Mouse (Mus musculus): Measurements from ENCODE around the gene Gm3776. TPM values are rescaled to one million over a fixed set of nuclear protein-coding genes. Genes with fewer than 3 reads are reported as not detected.
"Not testable (repeated sequence)": the region's sequence is repeated elsewhere in the genome, so short reads cannot be mapped to it uniquely, and the experiment has no call there.

Gm3776 gene
- polyA plus RNA-seq, 1 experiment from 2014 or later, result 0.62 TPM

GRCm38 (mm10) chr9:78296089-78296488 lies 39.2 kb downstream of the Gm3776 start:
- ATAC-seq (0 out of 2 replicates have a peak, but pooled peaks have one; percentile 9), DNase-seq (ENCODE audit: low spot score) (peak; percentile 48)
- H3K9me3 ChIP-seq (ENCODE audit: low read length); H3K36me3 ChIP-seq (ENCODE audit: insufficient read depth, low read length); H3K4me2 ChIP-seq (replicated peaks; ENCODE audit: low read depth, low read length); H3K27me3 ChIP-seq (replicated peaks; ENCODE audit: insufficient read depth, low read length); H3K4me1 ChIP-seq (ENCODE audit: insufficient read depth, low read depth, low read length); H3K27ac ChIP-seq (ENCODE audit: low read length); H3K4me3 ChIP-seq (ENCODE audit: low read depth, low read length); H3K9ac ChIP-seq (replicated peaks; ENCODE audit: low read depth): not testable (repeated sequence)
- WGBS, result 8% methylated on average over 6 of the region's 6 CpGs
- TF ChIP-seq CTCF (IDR thresholded peaks at IDR 0.05), result peak; percentile 74

- ATAC-seq (no peak), DNase-seq (ENCODE audit: low spot score) (no peak)
- WGBS, result 62% methylated on average over 1 of the region's 1 CpGs
- Histone ChIP-seq H3K4me2 (replicated peaks; ENCODE audit: low read depth, low read length) (no peak overlapping the region), H3K36me3 (ENCODE audit: insufficient read depth, low read length) (no peaks in the 10 kb centered on the region), H3K9ac (replicated peaks; ENCODE audit: low read depth) (no peak overlapping the region), H3K27ac (ENCODE audit: low read length) (no peak overlapping the region), H3K4me3 (ENCODE audit: low read depth, low read length) (no peak overlapping the region), H3K4me1 (ENCODE audit: insufficient read depth, low read depth, low read length) (no peaks in the 10 kb centered on the region), H3K27me3 (replicated peaks; ENCODE audit: insufficient read depth, low read length) (no peaks in the 10 kb centered on the region), H3K9me3 (ENCODE audit: low read length) (no peaks in the 10 kb centered on the region)
- no peak for TF ChIP-seq EP300 (IDR thresholded peaks at IDR 0.05)
- no peak for TF ChIP-seq CTCF (IDR thresholded peaks at IDR 0.05)
Observed at GRCm38 (mm10) chr9:78298232-78298631, 41.3 kb downstream of the Gm3776 start.

- DNase-seq (ENCODE audit: low spot score) (peak; percentile 36), ATAC-seq (peak; percentile 59)
- not testable (repeated sequence) for H3K9ac ChIP-seq (replicated peaks; ENCODE audit: low read depth); H3K9me3 ChIP-seq (ENCODE audit: low read length); H3K27me3 ChIP-seq (replicated peaks; ENCODE audit: insufficient read depth, low read length); H3K4me3 ChIP-seq (ENCODE audit: low read depth, low read length); H3K36me3 ChIP-seq (ENCODE audit: insufficient read depth, low read length); H3K4me1 ChIP-seq (ENCODE audit: insufficient read depth, low read depth, low read length); H3K27ac ChIP-seq (ENCODE audit: low read length); H3K4me2 ChIP-seq (replicated peaks; ENCODE audit: low read depth, low read length)
- 64% methylated on average over 1 of the region's 1 CpGs for WGBS
Observed at GRCm38 (mm10) chr9:78299143-78299542, 42.2 kb downstream of the Gm3776 start.

GRCm38 (mm10) chr9:78308122-78308521 lies 51.2 kb downstream of the Gm3776 start:
- not testable (repeated sequence) for H3K27ac ChIP-seq (ENCODE audit: low read length); DNase-seq (ENCODE audit: low spot score); H3K4me3 ChIP-seq (ENCODE audit: low read depth, low read length); ATAC-seq; H3K4me1 ChIP-seq (ENCODE audit: insufficient read depth, low read depth, low read length); H3K36me3 ChIP-seq (ENCODE audit: insufficient read depth, low read length); H3K4me2 ChIP-seq (replicated peaks; ENCODE audit: low read depth, low read length); H3K27me3 ChIP-seq (replicated peaks; ENCODE audit: insufficient read depth, low read length); H3K9me3 ChIP-seq (ENCODE audit: low read length); H3K9ac ChIP-seq (replicated peaks; ENCODE audit: low read depth)
- 73% methylated on average over 3 of the region's 3 CpGs for WGBS

- Histone ChIP-seq H3K9ac (replicated peaks; ENCODE audit: low read depth) (no peak within 1 kb of the TSS), H3K36me3 (ENCODE audit: insufficient read depth, low read length) (no peaks in the 10 kb centered on the region), H3K4me2 (replicated peaks; ENCODE audit: low read depth, low read length) (no peak within 1 kb of the TSS), H3K27me3 (replicated peaks; ENCODE audit: insufficient read depth, low read length) (no peaks in the 10 kb centered on the region), H3K9me3 (ENCODE audit: low read length) (no peaks in the 10 kb centered on the region), H3K4me1 (ENCODE audit: insufficient read depth, low read depth, low read length) (no peaks in the 10 kb centered on the region), H3K27ac (ENCODE audit: low read length) (no peak within 1 kb of the TSS), H3K4me3 (ENCODE audit: low read depth, low read length) (no peak within 1 kb of the TSS)
- 69% methylated on average over 2 of the region's 2 CpGs for WGBS
- TF ChIP-seq EP300 (IDR thresholded peaks at IDR 0.05) (no peak), CTCF (IDR thresholded peaks at IDR 0.05) (no peak)
- DNase-seq (ENCODE audit: low spot score), result no peak
- no peak for ATAC-seq
Observed at GRCm38 (mm10) chr9:78314696-78315095, 57.8 kb downstream of the Gm3776 start, which contains the start of gene Omt2a. TSS of gene Omt2a (minus strand) at chr9:78314796.

Other genes starting within 250 kb of the Gm3776 start
- 0.14 TPM in 2 replicates for gene Gcm1, start 205.2 kb upstream of the Gm3776 start, polyA plus RNA-seq (2015; fragmentation: Nextera tagmentation; extraction: Ambion mirVana)
- 55.1 and 59.9 TPM in 2 replicates for gene Fbxo9, start 148.1 kb upstream of the Gm3776 start, polyA plus RNA-seq (2015; fragmentation: Nextera tagmentation; extraction: Ambion mirVana)
- 19.3 and 23.0 TPM in 2 replicates for gene Ick, start 147.9 kb upstream of the Gm3776 start, polyA plus RNA-seq (2015; fragmentation: Nextera tagmentation; extraction: Ambion mirVana)
- 107 and 112 TPM in 2 replicates for gene Gsta4, start 74.4 kb upstream of the Gm3776 start, polyA plus RNA-seq (2015; fragmentation: Nextera tagmentation; extraction: Ambion mirVana)
- 0.97 and 1.2 TPM in 2 replicates for gene Gsta1, start 26.5 kb upstream of the Gm3776 start, polyA plus RNA-seq (2015; fragmentation: Nextera tagmentation; extraction: Ambion mirVana)
- gene Gm10639, start 32.8 kb downstream of the Gm3776 start, polyA plus RNA-seq (2015; fragmentation: Nextera tagmentation; extraction: Ambion mirVana), result 0.29 and 0.68 TPM in 2 replicates
- gene Omt2a, start 57.7 kb downstream of the Gm3776 start, polyA plus RNA-seq (2015; fragmentation: Nextera tagmentation; extraction: Ambion mirVana), result not detected in 2 replicates
- not detected in 2 replicates for gene Omt2b, start 70.5 kb downstream of the Gm3776 start, polyA plus RNA-seq (2015; fragmentation: Nextera tagmentation; extraction: Ambion mirVana)
- gene Gsta2, start 98.7 kb downstream of the Gm3776 start, polyA plus RNA-seq (2015; fragmentation: Nextera tagmentation; extraction: Ambion mirVana), result 4.8 and 4.9 TPM in 2 replicates
- 0.71 and 0.81 TPM in 2 replicates for gene Dppa5a, start 111.0 kb downstream of the Gm3776 start, polyA plus RNA-seq (2015; fragmentation: Nextera tagmentation; extraction: Ambion mirVana)
- 3.3 and 4.1 TPM in 2 replicates for gene Ooep, start 121.6 kb downstream of the Gm3776 start, polyA plus RNA-seq (2015; fragmentation: Nextera tagmentation; extraction: Ambion mirVana)
- gene Ddx43, start 138.6 kb downstream of the Gm3776 start, polyA plus RNA-seq (2015; fragmentation: Nextera tagmentation; extraction: Ambion mirVana), result 0.05 TPM in 1 of 2 replicates, not detected in the other
- gene Cgas, start 186.1 kb downstream of the Gm3776 start, polyA plus RNA-seq (2015; fragmentation: Nextera tagmentation; extraction: Ambion mirVana), result 0.86 TPM in 2 replicates
- 11.2 and 12.2 TPM in 2 replicates for gene Mto1, start 191.1 kb downstream of the Gm3776 start, polyA plus RNA-seq (2015; fragmentation: Nextera tagmentation; extraction: Ambion mirVana)
- 0.80 and 0.88 TPM in 2 replicates for gene Gm17324, start 191.7 kb downstream of the Gm3776 start, polyA plus RNA-seq (2015; fragmentation: Nextera tagmentation; extraction: Ambion mirVana)
- gene Eef1a1, start 232.0 kb downstream of the Gm3776 start, polyA plus RNA-seq (2015; fragmentation: Nextera tagmentation; extraction: Ambion mirVana), result 2,930 and 3,003 TPM in 2 replicates

Data from lung, postnatal 0 days (tissue).